Mouse (Mus musculus) G1E (cell line): ENCODE results near the gene Cldn7.

Source experiments
- CTCF ChIP-seq: IDR thresholded peaks from 2 replicates; pipeline ENCODE4 v1.5.1; 2012; ENCODE audit warnings: low read depth, low read length, inconsistent platforms, mixed read lengths
- GATA1 ChIP-seq: IDR thresholded peaks from 2 replicates; pipeline ENCODE4 v1.6.1; 2012; ENCODE audit warnings: borderline replicate concordance, low read length, inconsistent platforms, mixed read lengths
- TAL1 ChIP-seq: conservative IDR thresholded peaks from 2 replicates; pipeline ENCODE4 v1.6.1; 2012; ENCODE audit warnings: low read depth, low read length, inconsistent platforms, mixed read lengths

DNA sequence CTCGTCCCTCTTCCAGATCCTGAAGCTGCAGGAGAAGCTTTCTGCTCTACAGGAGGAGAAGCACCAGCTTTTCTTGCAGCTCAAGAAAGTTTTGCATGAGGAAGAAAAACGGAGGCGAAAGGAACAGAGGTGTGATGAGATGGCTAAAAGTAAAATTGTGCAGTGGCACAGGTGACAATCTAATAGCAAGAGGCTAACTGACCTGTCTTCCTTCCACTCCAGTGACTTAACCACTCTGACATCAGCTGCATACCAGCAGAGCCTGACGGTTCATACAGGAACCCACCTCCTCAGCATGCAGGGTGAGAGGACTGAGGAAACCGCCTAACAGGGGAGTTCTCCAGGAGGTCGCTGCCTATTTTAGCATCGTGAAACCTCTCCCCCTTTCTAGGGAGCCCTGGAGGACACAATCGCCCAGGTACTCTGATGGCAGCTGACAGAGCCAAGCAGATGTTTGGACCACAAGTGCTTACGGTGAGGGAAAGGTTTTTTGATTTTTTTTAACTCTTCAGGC, 49.6 kb upstream of the Cldn7 start:
- TF ChIP-seq CTCF: no peak
- no peak for TF ChIP-seq TAL1
- no peak for TF ChIP-seq GATA1
